Mouse (Mus musculus) layer of hippocampus, adult 2 months (tissue): ENCODE results near the gene Etv3. TPM values are rescaled to one million over a fixed set of nuclear protein-coding genes. Genes with fewer than 3 reads are reported as not detected.
"Not testable (repeated sequence)": the region's sequence is repeated elsewhere in the genome, so short reads cannot be mapped to it uniquely, and the experiment has no call there.

Experiments used
- DNase-seq, 2 experiments: peaks; one replicate each; pipeline ENCODE4 v3.0.0; 2022; ENCODE audit warnings: low spot score in 2 of 2
- H3K27ac ChIP-seq: fragments of 200-600 bp; 2 replicates; pipeline ENCODE4 v1.8.1; 2022
- H3K4me3 ChIP-seq: fragments of 200-600 bp; 2 replicates; pipeline ENCODE4 v1.8.1; 2022; ENCODE audit warnings: mild to moderate bottlenecking
- CTCF ChIP-seq: fragments of 200-600 bp; conservative IDR thresholded peaks from 2 replicates; pipeline ENCODE4 v1.8.1; 2022; ENCODE audit warnings: antibody characterized with exemption, mild to moderate bottlenecking, moderate library complexity
- long read RNA-seq, 2 experiments: library from polyadenylated mRNA; stranded (forward); transcript quantifications; one replicate each; pipeline ENCODE4 v2.0.0; 2021; ENCODE audit warnings: borderline mapping rate in 2 of 2
- total RNA-seq, 2 experiments: library from RNA; stranded (reverse); gene quantifications; 2 replicates each; pipeline ENCODE4 v1.2.3; 2021

Gene Etv3
- total RNA-seq: 10 to 100 TPM; 21.5 to 25.2 TPM
- long read RNA-seq, experiment 1, full-length matches to known transcripts: 2 of 8 reads
- long read RNA-seq, experiment 1, partial matches to known transcripts: 5 of 8 reads
- long read RNA-seq, experiment 1, other reads (novel, unspliced or antisense): 1 of 8 reads
- long read RNA-seq, experiment 2, full-length matches to known transcripts: 9 of 14 reads
- long read RNA-seq, experiment 2, partial matches to known transcripts: 1 of 14 reads
- long read RNA-seq, experiment 2, other reads (novel, unspliced or antisense): 4 of 14 reads

- TF ChIP-seq CTCF: peak; percentile 51
- Histone ChIP-seq H3K27ac (peak within 1 kb of the TSS; percentile 95), H3K4me3 (peak within 1 kb of the TSS; percentile 96)
- peak; percentile 91 for DNase-seq
These were observed at the start of gene Etv3 for GRCm38 (mm10) chr3:87525043-87525836. Gene Etv3, plus strand, starts transcription at chr3:87525407.

GRCm38 (mm10) chr3:87477948-87478347 lies 47.3 kb upstream of the Etv3 start:
- H3K4me3 ChIP-seq, H3K27ac ChIP-seq, DNase-seq: not testable (repeated sequence)

- DNase-seq, H3K4me3 ChIP-seq: not testable (repeated sequence)
These were observed 46.6 kb upstream of the Etv3 start for GRCm38 (mm10) chr3:87478596-87478995.

GRCm38 (mm10) chr3:87479230-87479629 lies 46.0 kb upstream of the Etv3 start:
- not testable (repeated sequence) for H3K4me3 ChIP-seq, DNase-seq, H3K27ac ChIP-seq

More at GRCm38 (mm10) chr3:87478596-87478995, 46.6 kb upstream of the Etv3 start:
- not testable (repeated sequence) for H3K27ac ChIP-seq

GRCm38 (mm10) chr3:87487392-87487791 lies 37.8 kb upstream of the Etv3 start:
- no peak for TF ChIP-seq CTCF
- Histone ChIP-seq H3K4me3 (no peak overlapping the region), H3K27ac (no peak overlapping the region)
- no peak for DNase-seq

GRCm38 (mm10) chr3:87487911-87488310 lies 37.3 kb upstream of the Etv3 start:
- no peak overlapping the region for H3K4me3 ChIP-seq
- DNase-seq: no peak
- no peak overlapping the region for H3K27ac ChIP-seq
- TF ChIP-seq CTCF: no peak

GRCm38 (mm10) chr3:87498266-87498665 lies 26.9 kb upstream of the Etv3 start:
- Histone ChIP-seq H3K4me3 (no peak overlapping the region), H3K27ac (no peak overlapping the region)
- no peak for DNase-seq
- no peak for TF ChIP-seq CTCF

GRCm38 (mm10) chr3:87499072-87499471 lies 26.1 kb upstream of the Etv3 start:
- TF ChIP-seq CTCF: peak; percentile 98
- Histone ChIP-seq H3K4me3 (no peak overlapping the region), H3K27ac (no peak overlapping the region)
- DNase-seq: peak; percentile 56 to 77

GRCm38 (mm10) chr3:87500088-87501055 lies 24.8 kb upstream of the Etv3 start:
- no peak for DNase-seq
- Histone ChIP-seq H3K4me3 (no peak overlapping the region), H3K27ac (no peak overlapping the region)
- TF ChIP-seq CTCF: no peak

- Histone ChIP-seq H3K4me3 (no peak overlapping the region), H3K27ac (no peak overlapping the region)
- no peak for TF ChIP-seq CTCF
- DNase-seq: no peak
These were observed 24.1 kb upstream of the Etv3 start for GRCm38 (mm10) chr3:87501151-87501550.

- Histone ChIP-seq H3K4me3 (no peak overlapping the region), H3K27ac (no peak overlapping the region)
- TF ChIP-seq CTCF: no peak
- DNase-seq: no peak
These were observed 22.4 kb upstream of the Etv3 start for GRCm38 (mm10) chr3:87502771-87503170.

- peak; percentile 87 for TF ChIP-seq CTCF
- Histone ChIP-seq H3K27ac (no peak overlapping the region), H3K4me3 (no peak overlapping the region)
- DNase-seq: peak in 1 of 2 experiments; percentile 56
These were observed 20.9 kb upstream of the Etv3 start for GRCm38 (mm10) chr3:87504330-87504729.

- no peak overlapping the region for H3K27ac ChIP-seq
- no peak overlapping the region for H3K4me3 ChIP-seq
- no peak for TF ChIP-seq CTCF
- no peak for DNase-seq
These were observed 20.3 kb upstream of the Etv3 start for GRCm38 (mm10) chr3:87504749-87505425.
